Mouse (Mus musculus) ES-CJ7 (cell line): ENCODE measurements at regions not wholly inside any gene's neighbourhood (a gene's known extent, or its start where the extent isn't known, plus 50 kb on each side); places are given as distances from the start of the nearest gene placed in this dataset.

Experiments
- DNase-seq: peaks from one replicate; pipeline ENCODE4 v3.0.0; 2011; ENCODE audit warnings: low read depth, low spot score

- no peak for DNase-seq
Observed at GRCm38 (mm10) chr4:34105251-34105650, 55.3 kb upstream of the Spaca1 start.

- DNase-seq, result no peak
Observed at GRCm38 (mm10) chr4:34114323-34114722, 64.3 kb upstream of the Spaca1 start.

- DNase-seq, result no peak
Observed at GRCm38 (mm10) chr4:34117086-34117485, 67.1 kb upstream of the Spaca1 start.

- DNase-seq, result no peak
Observed at GRCm38 (mm10) chr4:34122959-34123520, 73.0 kb upstream of the Spaca1 start.

- DNase-seq, result no peak
Observed at GRCm38 (mm10) chr4:34128224-34128623, 78.2 kb upstream of the Spaca1 start.

- DNase-seq, result no peak
Observed at GRCm38 (mm10) chr4:34146133-34146867, 96.3 kb upstream of the Spaca1 start.

- DNase-seq, result no peak
Observed at GRCm38 (mm10) chr4:34148956-34149739, 99.2 kb upstream of the Spaca1 start.

- no peak for DNase-seq
Observed at GRCm38 (mm10) chr4:34151605-34152347, 101.8 kb upstream of the Spaca1 start.

- no peak for DNase-seq
Observed at GRCm38 (mm10) chr4:34155501-34155900, 105.5 kb upstream of the Spaca1 start.

- DNase-seq, result no peak
Observed at GRCm38 (mm10) chr4:34157818-34158511, 108.0 kb upstream of the Spaca1 start.

- no peak for DNase-seq
Observed at GRCm38 (mm10) chr4:34171265-34171862, 121.4 kb upstream of the Spaca1 start.

GRCm38 (mm10) chr4:34172000-34172399 lies 122.0 kb upstream of the Spaca1 start:
- DNase-seq, result no peak

GRCm38 (mm10) chr4:34177421-34177820 lies 127.4 kb upstream of the Spaca1 start:
- no peak for DNase-seq

GRCm38 (mm10) chr4:34186522-34186921 lies 136.5 kb upstream of the Spaca1 start:
- no peak for DNase-seq

- no peak for DNase-seq
Observed at GRCm38 (mm10) chr4:34203193-34203848, 153.3 kb upstream of the Spaca1 start.

GRCm38 (mm10) chr4:34209179-34209896 lies 159.3 kb upstream of the Spaca1 start:
- no peak for DNase-seq

- DNase-seq, result no peak
Observed at GRCm38 (mm10) chr4:34213731-34214130, 163.7 kb upstream of the Spaca1 start.

- no peak for DNase-seq
Observed at GRCm38 (mm10) chr4:34214346-34214745, 164.4 kb upstream of the Spaca1 start.

- DNase-seq, result no peak
Observed at GRCm38 (mm10) chr4:34221915-34222314, 171.9 kb upstream of the Spaca1 start.
